Mouse (Mus musculus) lung, postnatal 0 days (tissue): ENCODE data around the gene Grm1.

Experiments
- CTCF ChIP-seq: IDR thresholded peaks from 2 replicates; pipeline ENCODE4 v1.5.1; 2016; ENCODE audit warnings: antibody characterized with exemption, mild to moderate bottlenecking
- EP300 ChIP-seq: IDR thresholded peaks from 2 replicates; pipeline ENCODE4 v1.6.1; 2016; ENCODE audit warnings: antibody characterized with exemption, mild to moderate bottlenecking, control low read depth

- TF ChIP-seq CTCF (no peak), EP300 (no peak)
Measured at GRCm38 (mm10) chr10:10845059-10845685, 237.0 kb downstream of the Grm1 start.
